Mouse (Mus musculus): ENCODE data around the gene Rb1. TPM values are rescaled to one million over a fixed set of nuclear protein-coding genes. Genes with fewer than 3 reads are reported as not detected.

Gene Rb1
- polyA plus RNA-seq, 1 experiment from 2014 or later = 25.4 TPM

DNA sequence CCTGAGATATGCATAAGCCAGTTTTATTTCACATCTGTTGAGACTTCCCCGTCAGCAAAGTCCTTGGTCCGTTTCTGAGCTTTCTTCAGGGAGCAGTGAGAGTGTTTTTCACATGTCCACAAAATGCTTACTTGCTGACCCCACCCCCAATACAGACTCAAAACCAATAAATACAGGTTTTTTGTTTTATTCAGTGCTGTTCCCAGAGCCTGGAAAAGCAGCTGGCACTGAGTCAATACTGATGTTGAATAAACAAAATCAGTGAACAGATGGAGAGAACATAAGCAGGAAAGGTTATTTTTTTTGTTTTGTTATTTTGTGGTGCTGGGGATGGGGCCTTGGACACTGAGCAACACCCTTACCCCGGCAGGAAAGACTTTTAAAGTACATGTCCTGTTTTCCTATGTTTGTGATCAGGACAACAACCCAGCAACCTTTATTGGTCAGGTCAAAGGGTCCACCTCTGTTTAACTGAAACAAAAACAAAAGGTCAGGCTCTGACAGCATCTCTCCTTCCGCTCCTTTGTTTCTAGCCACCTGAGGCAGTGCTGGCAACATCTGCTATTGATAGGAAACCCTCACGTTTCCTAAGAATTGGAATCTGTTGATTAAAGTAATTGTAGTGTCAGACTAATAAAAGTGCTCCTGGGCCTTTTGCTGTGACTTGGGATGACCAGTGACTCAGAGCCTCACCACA is 94.2 kb downstream of the Rb1 start:
- Histone ChIP-seq H3K36me3 (no peaks in the 10 kb centered on the region), H3K9me3 (replicated peaks) (no peaks in the 10 kb centered on the region), H3K27me3 (replicated peaks) (no peaks in the 10 kb centered on the region), H3K4me1 (peaks cover 20% of the 10 kb centered on the region), H3K4me2 (no peak overlapping the region), H3K4me3 (replicated peaks) (no peak overlapping the region), H3K9ac (replicated peaks) (no peak overlapping the region), H3K27ac (replicated peaks) (peak overlapping the region; percentile 3; the same call in 1 of the 2 replicates)
- 26% methylated on average over 5 of the region's 5 CpGs for WGBS
- ATAC-seq (ENCODE audit: low FRiP score) = no peak

DNA sequence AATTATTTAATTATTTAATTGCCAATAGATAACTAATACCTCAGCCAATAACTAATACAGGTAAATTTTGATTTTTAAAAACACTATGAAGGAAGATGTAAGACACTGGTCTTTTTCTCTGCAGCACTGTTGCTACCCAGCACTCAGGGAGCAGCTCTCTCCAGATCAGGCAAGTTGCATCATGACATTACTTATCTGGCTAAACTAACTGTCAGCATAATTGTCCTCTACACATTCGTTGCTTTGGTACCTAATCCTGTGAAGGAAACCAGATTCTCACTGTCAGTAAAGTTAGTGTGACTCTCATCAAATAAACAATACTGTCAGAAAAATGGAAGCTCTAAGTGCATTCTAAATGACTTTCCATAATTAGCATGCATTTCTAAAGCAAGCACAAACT is 98.8 kb downstream of the Rb1 start:
- 32% methylated on average over 1 of the region's 1 CpGs for WGBS
- Histone ChIP-seq H3K4me3 (replicated peaks) (no peak overlapping the region), H3K27me3 (replicated peaks) (no peaks in the 10 kb centered on the region), H3K9ac (replicated peaks) (no peak overlapping the region), H3K27ac (replicated peaks) (no peak overlapping the region), H3K4me1 (peaks cover 11% of the 10 kb centered on the region), H3K9me3 (replicated peaks) (no peaks in the 10 kb centered on the region), H3K36me3 (no peaks in the 10 kb centered on the region), H3K4me2 (no peak overlapping the region)
- ATAC-seq (ENCODE audit: low FRiP score) = no peak

DNA sequence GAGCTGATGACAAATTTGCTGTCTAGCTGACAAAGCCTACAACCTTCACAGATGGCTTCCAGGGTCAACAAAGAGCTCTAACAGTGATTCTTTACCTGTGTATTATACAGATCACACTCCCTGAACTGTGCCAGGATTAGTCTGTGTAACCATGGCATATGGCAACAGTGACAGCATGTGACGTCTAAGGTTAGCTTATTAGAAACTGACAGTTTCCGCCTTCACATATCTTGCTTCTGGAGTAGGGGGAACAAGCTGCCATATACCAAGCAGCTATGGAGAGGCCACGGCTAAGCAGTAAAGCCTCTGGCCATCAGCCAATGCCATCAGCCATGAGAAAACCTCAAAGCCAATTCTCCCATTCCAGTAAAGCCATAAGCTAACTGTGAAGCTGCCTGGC is 99.3 kb downstream of the Rb1 start:
- ATAC-seq (ENCODE audit: low FRiP score) = no peak
- Histone ChIP-seq H3K27ac (replicated peaks) (no peak overlapping the region), H3K27me3 (replicated peaks) (no peaks in the 10 kb centered on the region), H3K9me3 (replicated peaks) (no peaks in the 10 kb centered on the region), H3K4me2 (no peak overlapping the region), H3K4me1 (peaks cover 8% of the 10 kb centered on the region), H3K36me3 (no peaks in the 10 kb centered on the region), H3K4me3 (replicated peaks) (no peak overlapping the region), H3K9ac (replicated peaks) (no peak overlapping the region)
- 71% methylated on average over 3 of the region's 3 CpGs for WGBS

- 93% methylated on average over 9 of the region's 9 CpGs for WGBS
- no peak overlapping the region for H3K4me3 ChIP-seq (replicated peaks)
Observed at GRCm38 (mm10) chr14:73222316-73222970, 103.2 kb downstream of the Rb1 start.

GRCm38 (mm10) chr14:73217062-73217461 is 108.6 kb downstream of the Rb1 start:
- Histone ChIP-seq H3K27ac (replicated peaks) (no peak overlapping the region), H3K9me3 (replicated peaks) (no peaks in the 10 kb centered on the region), H3K4me3 (replicated peaks) (no peak overlapping the region), H3K36me3 (peaks cover 20% of the 10 kb centered on the region), H3K27me3 (replicated peaks) (no peaks in the 10 kb centered on the region), H3K4me2 (no peak overlapping the region), H3K4me1 (no peaks in the 10 kb centered on the region), H3K9ac (replicated peaks) (no peak overlapping the region)
- no peak for ATAC-seq (ENCODE audit: low FRiP score)
- 83% methylated on average over 1 of the region's 1 CpGs for WGBS

More at GRCm38 (mm10) chr14:73222316-73222970, 103.2 kb downstream of the Rb1 start:
- Histone ChIP-seq H3K9ac (replicated peaks) (no peak overlapping the region), H3K4me1 (peaks cover 7% of the 10 kb centered on the region), H3K9me3 (replicated peaks) (no peaks in the 10 kb centered on the region), H3K36me3 (no peaks in the 10 kb centered on the region), H3K27me3 (replicated peaks) (no peaks in the 10 kb centered on the region), H3K4me2 (no peak overlapping the region), H3K27ac (replicated peaks) (no peak overlapping the region)
- no peak for ATAC-seq (ENCODE audit: low FRiP score)

GRCm38 (mm10) chr14:73211477-73211876 is 114.1 kb downstream of the Rb1 start:
- Histone ChIP-seq H3K36me3 (peaks cover 20% of the 10 kb centered on the region), H3K9me3 (replicated peaks) (no peaks in the 10 kb centered on the region), H3K9ac (replicated peaks) (no peak overlapping the region), H3K4me1 (no peaks in the 10 kb centered on the region), H3K4me2 (no peak overlapping the region), H3K4me3 (replicated peaks) (no peak overlapping the region), H3K27ac (replicated peaks) (no peak overlapping the region), H3K27me3 (replicated peaks) (no peaks in the 10 kb centered on the region)
- 92% methylated on average over 5 of the region's 5 CpGs for WGBS
- ATAC-seq (ENCODE audit: low FRiP score) = no peak

DNA sequence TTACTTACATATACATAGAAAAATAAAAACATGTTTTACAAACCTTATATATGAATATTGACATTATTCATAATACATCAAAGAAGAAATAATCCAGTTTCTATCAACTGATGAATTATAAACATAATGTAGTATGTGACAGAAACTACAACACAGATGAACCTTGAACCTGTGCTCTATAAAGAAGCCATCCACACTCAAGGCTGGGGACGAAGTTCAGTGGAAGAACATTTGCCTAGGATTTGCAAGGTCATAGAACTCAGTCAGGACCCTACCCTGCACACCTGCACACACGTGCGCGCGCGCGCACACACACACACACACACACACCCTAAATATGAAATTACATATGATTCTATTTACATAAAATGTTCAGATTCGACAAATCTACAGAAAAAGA is 115.4 kb downstream of the Rb1 start:
- 98% methylated on average over 8 of the region's 8 CpGs for WGBS
- Histone ChIP-seq H3K4me1 (no peaks in the 10 kb centered on the region), H3K27me3 (replicated peaks) (no peaks in the 10 kb centered on the region), H3K9me3 (replicated peaks) (no peaks in the 10 kb centered on the region), H3K36me3 (peaks cover 10% of the 10 kb centered on the region), H3K27ac (replicated peaks) (no peak overlapping the region), H3K4me2 (no peak overlapping the region), H3K9ac (replicated peaks) (no peak overlapping the region), H3K4me3 (replicated peaks) (no peak overlapping the region)
- ATAC-seq (ENCODE audit: low FRiP score) = no peak

- Histone ChIP-seq H3K9me3 (replicated peaks) (no peaks in the 10 kb centered on the region), H3K9ac (replicated peaks) (no peak overlapping the region), H3K4me2 (no peak overlapping the region), H3K4me3 (replicated peaks) (no peak overlapping the region), H3K4me1 (no peaks in the 10 kb centered on the region), H3K27ac (replicated peaks) (no peak overlapping the region), H3K36me3 (peaks cover 9% of the 10 kb centered on the region), H3K27me3 (replicated peaks) (no peaks in the 10 kb centered on the region)
- no peak for ATAC-seq (ENCODE audit: low FRiP score)
Observed at GRCm38 (mm10) chr14:73209262-73209661, 116.4 kb downstream of the Rb1 start.

GRCm38 (mm10) chr14:73204016-73204415 is 121.6 kb downstream of the Rb1 start:
- H3K27me3 ChIP-seq (replicated peaks) = no peaks in the 10 kb centered on the region

GRCm38 (mm10) chr14:73201447-73201846 is 124.2 kb downstream of the Rb1 start:
- no peak for ATAC-seq (ENCODE audit: low FRiP score)
- no peaks in the 10 kb centered on the region for H3K27me3 ChIP-seq (replicated peaks)
- no peak overlapping the region for H3K4me3 ChIP-seq (replicated peaks)
- H3K9me3 ChIP-seq (replicated peaks) = no peaks in the 10 kb centered on the region
- H3K27ac ChIP-seq (replicated peaks) = no peak overlapping the region
- no peaks in the 10 kb centered on the region for H3K4me1 ChIP-seq
- peaks cover 27% of the 10 kb centered on the region for H3K36me3 ChIP-seq
- 75% methylated on average over 3 of the region's 3 CpGs for WGBS
- H3K4me2 ChIP-seq = no peak overlapping the region
- no peak overlapping the region for H3K9ac ChIP-seq (replicated peaks)

More at GRCm38 (mm10) chr14:73204016-73204415, 121.6 kb downstream of the Rb1 start:
- Histone ChIP-seq H3K9ac (replicated peaks) (no peak overlapping the region), H3K36me3 (peaks cover 13% of the 10 kb centered on the region; the same call in 1 of the 2 replicates), H3K4me2 (no peak overlapping the region), H3K27ac (replicated peaks) (no peak overlapping the region), H3K4me1 (no peaks in the 10 kb centered on the region), H3K9me3 (replicated peaks) (no peaks in the 10 kb centered on the region), H3K4me3 (replicated peaks) (no peak overlapping the region)
- ATAC-seq (ENCODE audit: low FRiP score) = no peak
- WGBS = 79% methylated on average over 3 of the region's 3 CpGs

GRCm38 (mm10) chr14:73199058-73199457 is 126.6 kb downstream of the Rb1 start:
- Histone ChIP-seq H3K36me3 (peaks cover 29% of the 10 kb centered on the region), H3K4me3 (replicated peaks) (no peak overlapping the region), H3K27me3 (replicated peaks) (no peaks in the 10 kb centered on the region), H3K4me1 (no peaks in the 10 kb centered on the region), H3K9me3 (replicated peaks) (no peaks in the 10 kb centered on the region), H3K4me2 (no peak overlapping the region), H3K27ac (replicated peaks) (no peak overlapping the region), H3K9ac (replicated peaks) (no peak overlapping the region)
- WGBS = 57% methylated on average over 5 of the region's 5 CpGs
- no peak for ATAC-seq (ENCODE audit: low FRiP score)

DNA sequence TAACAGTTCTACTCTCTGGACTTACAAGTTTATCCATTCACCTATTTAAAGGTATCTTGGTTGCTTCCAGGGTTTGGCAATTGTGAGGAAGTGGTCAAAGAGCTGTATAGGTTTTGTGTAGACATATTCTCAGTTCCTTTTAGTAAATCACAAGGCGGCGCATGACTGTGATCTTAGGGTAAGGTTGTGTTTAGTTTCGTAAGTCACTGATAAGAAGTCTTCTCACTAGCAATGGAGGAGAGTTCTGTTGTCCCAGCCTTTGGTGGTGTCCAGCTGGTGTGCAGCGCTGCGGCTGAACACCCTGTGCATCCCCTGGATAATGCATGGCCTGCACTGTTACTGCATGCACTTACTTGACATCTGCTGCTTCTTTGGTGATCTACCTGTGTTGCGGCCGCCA is 138.7 kb downstream of the Rb1 start:
- H3K9ac ChIP-seq (replicated peaks) = no peak overlapping the region
- H3K4me3 ChIP-seq (replicated peaks) = no peak overlapping the region
- 90% methylated on average over 7 of the region's 7 CpGs for WGBS
- no peaks in the 10 kb centered on the region for H3K9me3 ChIP-seq (replicated peaks)
- no peak overlapping the region for H3K27ac ChIP-seq (replicated peaks)
- no peak overlapping the region for H3K4me2 ChIP-seq
- no peak for ATAC-seq (ENCODE audit: low FRiP score)
- H3K36me3 ChIP-seq = peaks cover 34% of the 10 kb centered on the region
- no peaks in the 10 kb centered on the region for H3K27me3 ChIP-seq (replicated peaks)
- H3K4me1 ChIP-seq = no peaks in the 10 kb centered on the region

Measured in neural tube, embryonic 15.5 days (tissue).